Mouse (Mus musculus) layer of hippocampus, postnatal 10 days (tissue): ENCODE measurements around the gene Pnp2. TPM values are rescaled to one million over a fixed set of nuclear protein-coding genes. Genes with fewer than 3 reads are reported as not detected.
"Not testable (repeated sequence)": the region's sequence is repeated elsewhere in the genome, so short reads cannot be mapped to it uniquely, and the experiment has no call there.

Experiments
- DNase-seq, 2 experiments: peaks; one replicate each; pipeline ENCODE4 v3.0.0; 2021; ENCODE audit warnings: low spot score in 2 of 2
- total RNA-seq, 2 experiments: library from RNA; stranded (reverse); gene quantifications; 2 replicates each; pipeline ENCODE4 v1.2.3; 2021

Gene Pnp2
- total RNA-seq, 2 experiments from 2014 or later, result 1.0 to 1.7 TPM

DNA sequence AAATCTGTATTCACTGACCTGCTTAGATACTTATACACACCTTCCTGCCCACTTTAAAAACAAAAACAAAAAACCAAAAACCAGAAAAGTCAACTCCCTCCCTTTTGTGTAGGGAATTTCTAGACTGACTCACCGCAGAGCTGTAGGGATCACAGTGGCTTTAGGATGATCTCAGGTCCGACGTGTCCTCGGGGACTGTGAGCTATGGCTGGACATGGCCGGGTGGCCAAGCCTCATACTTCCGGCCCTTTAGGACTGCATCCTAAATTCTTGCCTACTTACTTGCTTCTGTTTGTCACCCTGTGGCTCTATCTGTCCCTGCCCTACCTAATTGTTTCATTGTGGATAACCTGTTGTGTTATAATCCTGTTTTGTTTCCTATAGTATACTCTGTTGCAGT lies 932 bp downstream of the Pnp2 start:
- not testable (repeated sequence) for DNase-seq

DNA sequence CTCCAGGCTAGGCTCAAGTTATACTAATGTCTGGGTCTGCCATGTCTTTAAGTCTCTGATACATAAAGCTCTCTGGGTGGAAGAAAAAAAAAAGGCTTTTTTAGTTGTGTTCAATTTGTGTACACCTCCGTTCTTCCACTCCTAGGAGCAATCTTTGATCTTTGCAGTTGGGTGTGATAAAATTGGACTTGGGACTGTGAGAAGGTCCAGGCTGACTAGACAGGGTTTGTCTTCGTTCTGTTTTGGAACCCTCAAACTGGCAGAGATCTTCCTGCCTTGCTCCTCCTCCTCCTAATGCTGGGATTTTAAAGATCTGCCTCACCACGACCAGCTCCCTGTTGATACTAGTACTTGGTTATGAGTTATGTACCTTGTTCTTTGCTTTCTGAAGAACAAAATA lies 1.4 kb downstream of the Pnp2 start:
- not testable (repeated sequence) for DNase-seq

DNA sequence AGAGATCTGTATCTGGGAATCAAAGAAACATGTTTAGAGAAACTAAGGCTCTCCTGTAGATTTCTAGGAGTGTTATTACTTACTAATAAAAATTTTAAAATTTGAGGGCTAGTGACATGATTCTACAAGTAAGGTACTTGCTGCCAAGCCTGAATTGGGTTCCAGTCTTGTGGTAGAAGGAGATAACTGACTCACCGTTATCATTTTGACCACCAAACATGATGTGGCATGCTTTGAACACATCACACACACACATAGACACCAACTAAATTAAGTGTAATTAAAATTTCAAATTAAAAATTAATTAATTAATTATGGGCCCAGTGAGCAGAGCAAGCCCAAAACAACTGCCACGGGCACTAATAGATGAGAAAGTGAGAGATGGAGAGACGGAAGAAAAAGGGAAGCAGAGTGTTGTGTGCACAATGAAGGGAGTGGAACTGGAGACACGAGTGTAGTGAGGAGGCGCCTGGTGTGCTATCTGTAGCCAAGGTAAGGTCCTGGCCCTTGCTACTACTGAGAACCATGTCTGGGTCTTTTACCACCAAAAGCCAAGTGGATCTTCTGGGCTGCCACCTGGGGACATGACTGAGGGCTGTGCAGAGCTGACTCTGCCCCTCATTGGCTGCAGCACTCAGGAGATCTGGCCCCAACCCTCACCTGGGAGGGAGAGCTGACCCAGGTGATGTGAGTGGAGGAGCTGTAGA lies 2.6 kb downstream of the Pnp2 start:
- DNase-seq, result not testable (repeated sequence)

DNA sequence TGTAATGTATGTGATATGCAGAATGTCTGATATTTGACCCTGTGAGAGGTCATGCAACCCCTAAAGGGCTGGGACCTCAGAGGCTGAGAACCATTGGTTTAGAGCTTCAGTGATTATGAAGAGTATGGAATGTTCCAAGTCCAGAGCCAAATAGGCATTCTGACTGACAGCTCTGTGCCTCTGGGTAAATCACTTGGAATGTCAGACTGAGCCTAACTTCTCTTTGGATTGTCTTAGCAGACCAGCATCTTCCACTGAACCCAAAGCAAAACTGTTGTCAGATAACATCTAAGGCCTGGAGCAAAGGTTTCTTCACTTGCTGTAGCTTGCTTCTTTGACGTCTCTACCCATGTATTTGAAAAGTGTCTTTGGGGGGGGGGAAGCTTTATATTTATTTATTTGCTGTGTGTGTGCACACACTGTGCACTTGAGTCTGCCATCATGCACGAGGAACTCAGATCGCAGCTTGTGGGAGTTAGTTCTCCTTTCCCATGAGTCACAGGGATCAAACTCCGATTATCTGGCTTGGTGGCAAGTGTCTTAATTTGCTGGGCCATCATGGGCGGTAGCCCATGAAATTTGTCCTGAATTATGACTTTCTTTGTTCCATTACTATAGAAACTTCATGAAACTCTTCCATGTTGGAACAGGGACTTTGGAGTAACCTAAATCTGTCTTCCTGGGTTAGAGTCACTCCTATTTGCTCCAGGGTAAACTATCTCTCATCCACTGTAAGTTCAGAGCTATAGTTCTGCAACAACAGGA lies 12.6 kb downstream of the Pnp2 start:
- no peak for DNase-seq

DNA sequence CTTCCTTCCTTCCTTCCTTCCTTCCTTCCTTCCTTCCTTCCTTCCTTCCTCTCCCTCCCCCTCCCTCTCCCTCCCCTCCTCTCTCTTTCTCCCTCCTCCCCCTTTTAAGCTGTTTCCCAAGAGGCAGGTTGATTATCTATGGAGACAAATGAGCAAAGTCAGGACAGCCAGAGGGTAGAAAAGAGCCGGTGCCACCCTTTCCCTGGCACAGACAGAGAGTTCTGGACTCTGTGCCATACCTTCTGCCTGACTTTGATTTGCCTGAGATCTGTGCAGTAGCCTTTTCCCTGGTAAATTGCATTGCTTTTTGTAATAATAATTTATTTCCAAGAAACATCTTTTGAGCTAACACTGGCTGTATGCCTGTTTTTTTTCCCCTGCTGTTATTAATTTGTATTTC lies 13.2 kb downstream of the Pnp2 start:
- no peak for DNase-seq

DNA sequence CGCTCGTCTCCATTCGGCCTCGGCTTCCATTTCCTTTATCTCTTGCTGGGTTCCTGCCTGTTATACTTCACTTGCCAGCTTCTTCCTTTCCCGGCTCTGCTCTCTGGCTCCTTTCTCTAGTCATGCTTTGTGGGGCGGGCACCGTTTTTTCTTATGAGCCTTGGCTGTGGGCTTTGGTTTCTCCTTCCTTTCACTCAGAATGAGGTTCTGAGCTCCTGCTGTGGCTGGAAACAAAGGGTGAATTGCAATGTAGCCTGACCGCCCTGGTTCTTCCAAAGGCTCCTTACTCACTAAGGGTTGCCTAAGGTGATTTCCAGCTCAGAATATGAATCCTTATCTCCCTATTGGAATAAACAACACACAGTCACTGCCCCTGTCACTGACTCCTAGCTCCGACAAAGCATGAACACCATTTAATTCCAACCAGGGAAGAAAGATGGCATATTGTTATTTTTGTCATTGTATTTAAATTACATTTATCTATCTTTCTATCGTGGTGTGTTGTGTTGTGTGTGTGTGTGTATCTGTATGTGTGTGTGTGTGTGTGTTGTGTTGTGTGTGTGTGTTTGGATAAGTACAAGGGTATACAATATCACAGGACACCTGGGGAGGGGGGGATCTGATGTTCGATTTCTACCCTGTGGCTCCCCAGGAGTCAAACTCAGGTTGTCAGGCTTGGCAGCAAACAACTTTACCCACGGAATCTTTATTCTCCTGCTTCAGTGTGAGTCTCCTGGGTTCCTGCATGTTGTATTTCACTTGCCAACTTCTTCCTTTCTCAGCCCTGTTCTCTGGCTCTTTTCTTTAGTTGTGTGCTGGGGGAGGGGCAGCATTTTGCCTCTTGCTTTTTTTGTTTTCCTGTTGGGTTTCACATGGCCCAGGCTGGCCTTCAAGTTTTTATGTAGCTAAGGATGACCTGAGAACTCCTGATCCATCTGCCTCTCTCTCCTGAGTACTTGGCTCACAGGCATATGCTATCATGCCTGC lies 14.1 kb downstream of the Pnp2 start:
- peak; percentile 50 to 60 for DNase-seq

DNA sequence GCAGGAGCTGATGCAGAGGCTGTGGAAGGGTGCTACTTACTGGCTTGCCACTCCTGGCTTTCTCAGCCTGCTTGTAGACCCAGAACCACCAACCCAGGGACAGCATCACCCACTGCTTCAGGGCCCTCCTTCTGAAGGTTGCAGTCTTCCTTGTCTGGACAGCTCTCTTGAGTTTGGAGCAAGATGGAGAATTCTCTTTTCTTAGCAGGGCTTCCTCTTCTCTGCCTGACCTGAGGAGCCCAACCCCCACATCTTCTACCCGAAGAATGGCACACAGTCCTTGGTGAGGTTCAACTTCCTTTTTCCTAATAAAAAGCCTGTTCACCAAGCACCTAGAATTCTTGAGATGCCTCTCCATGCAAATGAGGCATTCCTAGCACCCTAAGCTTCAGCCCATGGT lies 15.0 kb downstream of the Pnp2 start:
- DNase-seq, result peak in 1 of 2 experiments; percentile 8

DNA sequence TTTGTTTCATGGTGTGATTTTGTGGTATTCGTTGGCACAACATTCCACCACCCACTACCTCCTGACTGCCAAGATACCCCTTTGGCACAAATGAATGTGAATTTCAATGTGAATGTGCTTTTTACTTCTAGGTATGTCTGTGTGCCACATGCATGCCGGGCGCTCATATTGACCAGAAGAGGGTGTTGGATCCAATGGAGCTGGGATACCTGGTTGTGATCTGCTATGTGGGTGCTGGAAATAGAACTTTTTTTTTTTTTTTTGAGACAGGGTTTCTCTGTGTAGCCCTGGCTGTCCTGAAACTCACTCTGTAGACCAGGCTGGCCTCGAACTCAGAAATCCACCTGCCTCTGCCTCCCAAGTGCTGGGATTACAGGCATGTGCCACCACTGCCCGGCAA lies 17.3 kb downstream of the Pnp2 start:
- DNase-seq, result not testable (repeated sequence)

DNA sequence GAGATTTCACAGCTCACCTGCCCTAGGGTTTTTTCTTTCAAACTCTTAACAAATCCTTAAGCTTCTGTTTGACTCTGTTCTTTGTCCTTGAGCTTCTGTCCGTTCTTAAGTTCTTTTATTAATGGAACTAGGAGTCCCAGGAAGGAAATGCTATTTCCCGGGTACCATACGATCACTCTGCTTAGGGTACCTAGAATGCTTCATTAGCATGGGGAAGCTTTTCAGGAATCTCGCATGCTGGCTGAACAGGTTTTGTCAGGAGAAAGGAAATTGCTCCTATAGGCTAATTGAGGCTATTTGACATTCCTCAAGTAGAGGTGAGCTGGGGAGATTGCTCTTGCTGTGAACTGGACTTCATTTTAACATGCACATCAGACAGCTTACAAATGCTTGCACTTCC lies 17.9 kb downstream of the Pnp2 start:
- DNase-seq, result no peak

DNA sequence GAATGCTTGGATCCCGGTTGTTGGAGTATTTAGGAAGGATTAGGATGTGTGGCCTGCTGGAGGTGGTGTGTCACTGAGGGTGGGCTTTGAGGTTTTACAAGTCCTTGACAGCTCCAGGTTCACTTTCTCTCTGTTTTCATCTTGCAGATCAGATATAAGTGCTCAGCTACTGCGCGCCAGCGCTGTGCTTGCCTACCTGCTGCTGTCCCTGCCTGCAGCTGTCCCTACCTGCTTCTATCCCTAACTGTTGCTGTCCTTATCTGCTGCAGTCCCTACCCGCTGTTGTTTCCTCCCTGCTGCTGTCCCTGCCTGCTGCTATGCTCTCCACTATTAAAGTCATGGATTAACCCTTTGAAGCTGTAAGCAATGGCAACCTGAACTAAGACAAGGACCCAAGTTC lies 19.2 kb downstream of the Pnp2 start:
- no peak for DNase-seq

DNA sequence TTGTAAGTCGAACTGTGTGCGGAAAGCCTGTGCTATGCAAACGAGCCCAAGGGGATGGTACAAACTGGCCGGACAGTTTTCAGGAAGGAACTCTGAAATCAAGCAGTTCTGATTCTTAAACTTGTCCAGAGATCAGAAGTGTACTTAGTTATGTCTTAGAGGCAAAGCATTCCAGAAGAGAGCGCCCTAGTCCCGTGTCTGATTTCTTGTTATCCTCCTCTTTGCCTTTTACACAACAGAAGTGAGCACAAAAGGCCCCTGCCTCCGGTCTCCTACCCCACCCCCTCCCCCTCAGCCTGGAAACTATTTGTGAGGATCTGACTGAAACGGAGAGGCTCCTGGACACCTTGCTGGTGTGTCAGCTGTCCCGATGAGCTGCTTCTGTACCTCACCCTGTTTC lies 20.9 kb downstream of the Pnp2 start:
- DNase-seq, result no peak

DNA sequence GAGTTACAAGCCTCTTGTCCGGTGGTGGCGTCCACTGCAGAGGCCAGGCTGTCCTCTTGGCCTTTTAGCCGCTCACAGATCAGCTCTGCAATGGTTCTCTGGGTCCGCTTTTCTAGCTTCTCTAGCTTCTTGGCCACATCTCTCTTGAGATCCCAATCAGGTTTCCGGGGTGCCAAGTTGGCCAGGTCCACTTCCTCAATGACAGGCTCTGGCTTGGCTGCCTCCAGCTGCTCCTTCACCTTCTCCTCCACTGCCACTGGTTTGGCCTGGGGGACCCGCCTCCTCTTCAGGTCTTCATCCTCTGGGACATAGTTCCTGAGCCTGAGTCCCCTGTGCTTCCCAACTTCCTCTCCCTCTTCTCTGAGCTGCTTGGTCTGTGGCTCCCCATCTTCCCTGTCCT lies 22.7 kb downstream of the Pnp2 start:
- DNase-seq, result not testable (repeated sequence)

DNA sequence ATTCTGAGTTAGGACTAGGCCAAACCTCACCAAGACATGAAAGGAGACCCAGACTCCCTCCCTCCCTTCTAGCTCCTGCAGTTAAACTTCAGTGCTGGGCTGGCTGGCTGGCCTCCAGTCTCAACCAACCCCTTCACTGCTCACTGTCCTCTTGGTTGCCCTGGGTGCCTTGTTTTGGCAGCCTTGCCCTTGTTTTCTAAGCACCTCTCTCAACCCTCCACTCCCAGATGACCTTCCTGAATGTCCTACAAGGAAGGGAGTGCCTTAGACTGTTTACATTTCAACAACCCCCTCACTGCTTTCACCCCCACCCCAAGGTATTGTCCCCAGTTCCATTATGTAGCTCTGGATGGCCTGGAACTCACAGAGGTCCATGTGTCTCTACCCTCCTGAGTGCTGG lies 23.8 kb downstream of the Pnp2 start:
- no peak for DNase-seq

DNA sequence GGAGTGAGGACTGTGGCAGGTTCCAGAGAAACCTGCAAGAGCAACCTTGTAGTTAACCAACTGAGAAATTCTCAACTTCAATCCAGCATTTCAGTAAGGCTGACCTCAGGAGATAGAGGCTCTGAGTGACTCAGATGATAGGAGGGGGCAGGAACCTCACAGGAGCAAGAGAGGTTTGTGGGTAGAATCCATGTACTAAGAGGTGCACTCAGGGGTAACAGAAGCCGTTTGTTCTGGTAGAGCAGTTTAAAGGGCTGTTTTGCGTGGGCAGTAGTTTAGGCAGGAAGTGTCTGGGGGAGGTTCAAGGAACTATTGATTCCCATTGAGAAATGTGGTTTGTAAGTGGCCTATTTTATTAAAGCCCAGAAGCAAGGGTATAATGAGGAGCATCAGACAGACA lies 25.4 kb downstream of the Pnp2 start:
- DNase-seq, result no peak

DNA sequence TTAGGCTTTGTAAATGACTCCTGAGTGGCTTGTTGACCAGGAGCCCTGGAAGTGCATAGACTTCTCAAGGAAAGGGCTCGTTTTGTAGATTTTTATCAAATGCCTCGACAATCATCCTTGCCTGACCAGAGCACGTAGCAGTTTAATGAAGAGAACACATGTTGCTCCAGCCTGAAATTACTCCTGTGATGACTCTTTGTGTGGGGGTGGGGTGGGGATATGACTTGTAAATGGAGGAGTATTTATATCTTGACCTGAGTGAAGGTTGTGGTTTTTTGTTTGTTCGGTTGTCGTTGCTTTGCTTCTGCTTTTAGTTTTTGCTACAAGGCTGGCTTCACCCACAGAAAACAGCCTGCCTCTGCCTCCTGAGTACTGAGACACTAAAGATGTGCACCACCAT lies 26.0 kb downstream of the Pnp2 start:
- DNase-seq, result no peak

DNA sequence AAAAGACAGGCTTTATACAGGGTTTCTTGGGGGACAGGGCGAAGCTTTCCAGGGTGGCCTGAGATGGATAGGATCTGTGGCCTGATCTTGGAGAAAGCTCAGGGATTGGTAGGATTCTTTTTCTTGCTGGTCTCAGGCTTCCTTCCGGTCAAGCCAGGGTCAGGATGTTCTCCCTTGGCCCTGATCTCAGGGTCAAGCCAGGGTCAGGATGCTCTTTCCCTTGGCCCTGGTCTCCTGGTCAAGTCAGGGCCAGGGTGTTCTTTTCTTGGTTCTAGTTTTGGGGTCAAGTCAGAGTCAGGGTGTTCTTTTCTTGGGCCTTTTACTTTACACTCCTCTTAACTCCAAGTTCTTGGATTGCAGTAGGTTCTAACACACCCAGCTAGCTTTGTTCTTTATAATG lies 31.9 kb downstream of the Pnp2 start:
- DNase-seq, result no peak

DNA sequence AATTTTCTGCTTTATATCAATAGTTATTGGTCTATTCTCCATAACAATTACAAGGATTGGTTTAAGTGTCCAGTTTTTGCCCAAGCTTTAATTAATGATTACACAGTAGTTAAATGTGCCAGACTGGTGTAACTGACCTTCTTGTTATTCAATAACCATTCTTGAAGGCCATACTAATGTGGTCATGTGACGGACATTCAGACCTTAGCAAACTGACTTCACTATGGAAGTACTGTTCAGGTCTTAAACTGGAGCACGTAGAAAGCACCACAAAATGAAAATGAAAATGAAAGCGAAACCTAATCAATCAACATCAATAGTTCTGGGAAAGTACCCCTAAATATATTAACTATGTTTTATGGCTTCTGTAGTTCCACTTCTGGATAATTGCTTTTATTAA lies 35.2 kb downstream of the Pnp2 start:
- DNase-seq, result no peak

DNA sequence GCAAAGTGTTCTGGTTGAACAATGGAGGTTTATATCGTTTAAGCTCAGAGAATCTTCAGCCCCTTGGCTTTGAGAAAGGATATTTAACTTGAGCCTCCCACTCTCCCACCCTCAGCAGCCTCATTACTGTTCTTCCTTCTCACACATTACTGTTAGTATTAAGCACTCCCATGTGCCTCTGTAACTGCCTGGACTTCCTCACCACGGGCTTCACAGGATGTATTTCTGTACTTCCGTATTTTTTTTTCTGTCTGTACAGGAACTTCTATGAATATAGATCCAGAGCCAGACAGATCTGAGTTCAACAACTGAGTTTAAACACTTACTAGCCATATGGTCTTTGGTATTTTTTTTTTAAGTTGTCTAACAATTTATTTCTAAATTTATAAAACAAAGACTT lies 41.3 kb downstream of the Pnp2 start:
- no peak for DNase-seq

DNA sequence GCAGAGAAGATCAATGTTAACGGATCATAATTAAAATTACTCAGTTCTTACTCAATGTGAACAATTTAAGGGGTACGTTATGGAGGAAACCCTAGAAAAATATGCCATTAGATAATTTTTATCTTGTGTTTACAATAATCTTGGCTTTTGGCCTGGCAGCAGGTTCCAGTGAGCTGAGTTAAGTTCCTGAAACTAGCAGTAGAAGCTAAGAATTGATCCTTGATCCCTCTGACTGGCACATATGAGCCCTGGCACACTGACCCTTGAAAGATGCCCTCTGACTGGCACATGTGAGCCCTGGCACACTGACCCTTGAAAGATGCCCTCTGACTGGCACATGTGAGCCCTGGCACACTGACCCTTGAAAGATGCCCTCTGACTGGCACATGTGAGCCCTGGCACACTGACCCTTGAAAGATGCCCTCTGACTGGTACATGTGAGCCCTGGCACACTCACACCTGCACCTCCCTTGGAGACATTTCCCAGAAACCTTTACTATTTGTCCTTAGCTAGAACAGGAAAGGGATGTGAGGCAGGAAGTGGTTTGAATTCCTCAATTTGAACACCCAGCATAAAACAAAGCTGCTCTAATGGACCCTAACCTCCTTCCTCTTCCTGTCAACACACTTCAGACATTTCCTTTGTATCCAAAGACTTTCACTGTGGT lies 42.3 kb downstream of the Pnp2 start:
- DNase-seq, result no peak

DNA sequence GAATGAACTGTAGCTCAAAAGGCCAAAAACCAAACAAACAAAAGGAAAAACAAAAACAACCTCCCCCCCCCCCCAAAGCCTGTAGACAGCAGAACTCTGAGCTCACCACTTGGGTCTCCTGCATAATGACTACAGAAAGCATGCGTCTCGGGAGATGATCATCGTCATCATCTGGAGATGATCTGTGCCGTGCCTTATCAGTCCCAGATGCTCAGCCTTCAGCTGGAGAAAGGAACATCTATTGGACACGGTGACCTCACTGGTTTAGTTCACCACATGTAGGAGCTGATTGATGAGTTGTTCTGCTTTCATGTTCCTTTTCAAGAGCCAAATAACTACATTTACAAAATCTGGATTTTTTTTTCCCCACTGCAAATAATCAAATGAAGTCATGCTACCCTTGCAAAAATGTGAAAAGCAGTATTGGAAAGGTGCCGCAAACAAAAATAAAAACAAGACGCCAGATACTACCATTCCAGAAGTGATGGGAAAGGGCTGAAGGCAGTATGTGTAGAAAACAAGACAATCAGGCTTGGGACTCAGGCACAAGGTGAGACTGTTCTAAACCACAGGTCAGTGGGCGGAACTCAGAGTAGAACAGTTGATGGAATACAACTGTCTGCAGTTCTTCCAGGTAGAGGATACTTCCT lies 51.5 kb downstream of the Pnp2 start, which contains the start of gene Rnase10:
Gene Rnase10 (plus strand): TSS at position 600 of the 650 bp plus-strand sequence.
- DNase-seq, result no peak
